Mouse (Mus musculus): ENCODE results near the gene Rps6kb2. TPM values are rescaled to one million over a fixed set of nuclear protein-coding genes. Genes with fewer than 3 reads are reported as not detected.

Rps6kb2 gene
- polyA plus RNA-seq, 1 experiment from 2014 or later = 63.3 TPM

GRCm38 (mm10) chr19:4118350-4118749, 44.8 kb downstream of the Rps6kb2 start:
- no peak overlapping the region for H3K4me2 ChIP-seq (replicated peaks)
- WGBS = 96% methylated on average over 2 of the region's 2 CpGs
- peaks cover 42% of the 10 kb centered on the region for H3K36me3 ChIP-seq
- no peaks in the 10 kb centered on the region for H3K9me3 ChIP-seq
- no peak overlapping the region for H3K27ac ChIP-seq (replicated peaks)
- ATAC-seq (ENCODE audit: low FRiP score, low read depth) = no peak
- H3K27me3 ChIP-seq = peaks cover 6% of the 10 kb centered on the region
- no peak overlapping the region for H3K4me3 ChIP-seq
- H3K4me1 ChIP-seq = peaks cover 10% of the 10 kb centered on the region
- H3K9ac ChIP-seq (replicated peaks) = no peak overlapping the region

GRCm38 (mm10) chr19:4117006-4117405, 46.1 kb downstream of the Rps6kb2 start:
- H3K27me3 ChIP-seq = peaks cover 6% of the 10 kb centered on the region
- no peaks in the 10 kb centered on the region for H3K9me3 ChIP-seq
- H3K4me1 ChIP-seq = peaks cover 10% of the 10 kb centered on the region
- no peak overlapping the region for H3K4me2 ChIP-seq (replicated peaks)
- no peak overlapping the region for H3K4me3 ChIP-seq
- peaks cover 55% of the 10 kb centered on the region for H3K36me3 ChIP-seq
- no peak overlapping the region for H3K9ac ChIP-seq (replicated peaks)
- no peak overlapping the region for H3K27ac ChIP-seq (replicated peaks)
- WGBS = 93% methylated on average over 7 of the region's 7 CpGs
- no peak for ATAC-seq (ENCODE audit: low FRiP score, low read depth)

GRCm38 (mm10) chr19:4115816-4116215, 47.3 kb downstream of the Rps6kb2 start:
- ATAC-seq (ENCODE audit: low FRiP score, low read depth) = no peak
- peaks cover 62% of the 10 kb centered on the region for H3K36me3 ChIP-seq
- H3K4me3 ChIP-seq = no peak overlapping the region
- no peak overlapping the region for H3K9ac ChIP-seq (replicated peaks)
- no peak overlapping the region for H3K4me2 ChIP-seq (replicated peaks)
- WGBS = 82% methylated on average over 11 of the region's 11 CpGs
- H3K4me1 ChIP-seq = peaks cover 8% of the 10 kb centered on the region
- no peak overlapping the region for H3K27ac ChIP-seq (replicated peaks)
- H3K27me3 ChIP-seq = peaks cover 6% of the 10 kb centered on the region
- H3K9me3 ChIP-seq = no peaks in the 10 kb centered on the region

DNA sequence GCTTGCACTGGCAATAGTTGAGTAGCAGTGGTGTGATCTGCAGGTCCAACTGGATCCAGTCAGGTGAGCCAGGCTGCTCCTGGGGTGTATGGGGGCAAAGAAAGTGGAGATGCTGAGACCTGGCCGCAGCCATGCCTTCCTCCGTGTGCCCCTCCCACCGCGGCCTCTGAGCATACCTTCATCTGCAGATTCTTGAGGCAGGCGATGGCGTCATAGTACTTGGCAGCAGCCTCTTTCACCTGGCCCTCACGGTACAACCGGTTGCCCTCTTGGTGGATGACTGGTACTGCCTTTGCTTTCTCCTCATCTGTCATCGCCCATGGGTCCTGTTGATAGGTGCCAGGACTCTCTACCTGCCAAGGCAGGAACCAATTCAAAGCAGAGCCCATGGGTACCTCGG, 48.0 kb downstream of the Rps6kb2 start:
- H3K36me3 ChIP-seq = peaks cover 62% of the 10 kb centered on the region
- H3K27ac ChIP-seq (replicated peaks) = no peak overlapping the region
- H3K27me3 ChIP-seq = peaks cover 2% of the 10 kb centered on the region
- 93% methylated on average over 10 of the region's 10 CpGs for WGBS
- no peak overlapping the region for H3K4me3 ChIP-seq
- no peak overlapping the region for H3K4me2 ChIP-seq (replicated peaks)
- H3K4me1 ChIP-seq = peaks cover under 1% of the 10 kb centered on the region; the same call in 1 of the 2 replicates
- no peak overlapping the region for H3K9ac ChIP-seq (replicated peaks)
- H3K9me3 ChIP-seq = no peaks in the 10 kb centered on the region
- ATAC-seq (ENCODE audit: low FRiP score, low read depth) = no peak

- H3K4me3 ChIP-seq = no peak overlapping the region
- WGBS = 92% methylated on average over 10 of the region's 10 CpGs
- no peaks in the 10 kb centered on the region for H3K9me3 ChIP-seq
- no peaks in the 10 kb centered on the region for H3K27me3 ChIP-seq
- no peak overlapping the region for H3K4me2 ChIP-seq (replicated peaks)
- peaks cover 62% of the 10 kb centered on the region for H3K36me3 ChIP-seq
- no peak overlapping the region for H3K27ac ChIP-seq (replicated peaks)
- no peaks in the 10 kb centered on the region for H3K4me1 ChIP-seq
- no peak for ATAC-seq (ENCODE audit: low FRiP score, low read depth)
- no peak overlapping the region for H3K9ac ChIP-seq (replicated peaks)
Measured at GRCm38 (mm10) chr19:4114551-4114950, 48.6 kb downstream of the Rps6kb2 start.

- no peak for ATAC-seq (ENCODE audit: low FRiP score, low read depth)
- Histone ChIP-seq H3K4me2 (replicated peaks) (no peak overlapping the region), H3K36me3 (peaks cover 62% of the 10 kb centered on the region), H3K9me3 (no peaks in the 10 kb centered on the region), H3K27ac (replicated peaks) (no peak overlapping the region), H3K4me1 (no peaks in the 10 kb centered on the region), H3K9ac (replicated peaks) (no peak overlapping the region), H3K27me3 (no peaks in the 10 kb centered on the region), H3K4me3 (no peak overlapping the region)
- WGBS = 68% methylated on average over 5 of the region's 5 CpGs
Measured at GRCm38 (mm10) chr19:4113806-4114230, 49.3 kb downstream of the Rps6kb2 start.

DNA sequence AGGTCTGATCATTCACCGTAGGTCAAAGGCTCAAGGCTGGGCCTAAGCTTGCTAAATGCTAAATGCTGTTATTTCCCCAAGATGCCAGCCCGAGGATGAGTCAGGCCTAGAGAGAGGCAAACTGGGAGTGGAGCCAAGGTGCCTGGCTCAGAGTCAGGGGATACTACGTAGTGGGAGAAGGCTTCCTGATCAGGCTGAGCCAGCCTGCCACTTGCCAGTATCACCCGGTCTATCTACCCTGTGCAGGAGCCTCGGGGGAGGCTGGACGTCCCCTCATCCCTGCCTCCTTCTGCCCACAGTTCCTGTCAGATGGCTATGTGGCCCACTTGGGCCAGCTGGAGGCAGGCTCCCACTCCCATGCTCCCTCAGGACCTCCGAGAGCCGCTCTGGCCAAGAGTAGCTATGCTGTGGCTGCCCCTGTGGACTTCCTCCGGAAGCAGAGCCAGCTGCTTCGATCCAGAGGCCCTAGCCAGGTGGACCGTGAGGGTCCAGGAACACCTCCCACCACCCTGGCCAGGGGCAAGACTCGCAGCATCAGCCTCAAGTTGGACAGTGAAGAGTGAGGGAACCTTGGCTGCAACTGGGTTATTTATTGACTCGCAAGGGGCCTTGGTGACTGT, 49.9 kb downstream of the Rps6kb2 start:
- no peak for ATAC-seq (ENCODE audit: low FRiP score, low read depth)
- H3K4me3 ChIP-seq = no peak overlapping the region
- H3K4me2 ChIP-seq (replicated peaks) = no peak overlapping the region
- H3K4me1 ChIP-seq = no peaks in the 10 kb centered on the region
- H3K9me3 ChIP-seq = no peaks in the 10 kb centered on the region
- WGBS = 80% methylated on average over 13 of the region's 13 CpGs
- H3K9ac ChIP-seq (replicated peaks) = no peak overlapping the region
- no peaks in the 10 kb centered on the region for H3K27me3 ChIP-seq
- no peak overlapping the region for H3K27ac ChIP-seq (replicated peaks)
- H3K36me3 ChIP-seq = peaks cover 65% of the 10 kb centered on the region

- Histone ChIP-seq H3K4me3 (no peak overlapping the region), H3K9me3 (no peaks in the 10 kb centered on the region), H3K27ac (replicated peaks) (no peak overlapping the region), H3K9ac (replicated peaks) (no peak overlapping the region), H3K27me3 (no peaks in the 10 kb centered on the region), H3K4me1 (no peaks in the 10 kb centered on the region), H3K4me2 (replicated peaks) (no peak overlapping the region), H3K36me3 (peaks cover 62% of the 10 kb centered on the region)
- 96% methylated on average over 26 of the region's 26 CpGs for WGBS
- ATAC-seq (ENCODE audit: low FRiP score, low read depth) = no peak
Measured at GRCm38 (mm10) chr19:4112063-4112960, 50.8 kb downstream of the Rps6kb2 start.

DNA sequence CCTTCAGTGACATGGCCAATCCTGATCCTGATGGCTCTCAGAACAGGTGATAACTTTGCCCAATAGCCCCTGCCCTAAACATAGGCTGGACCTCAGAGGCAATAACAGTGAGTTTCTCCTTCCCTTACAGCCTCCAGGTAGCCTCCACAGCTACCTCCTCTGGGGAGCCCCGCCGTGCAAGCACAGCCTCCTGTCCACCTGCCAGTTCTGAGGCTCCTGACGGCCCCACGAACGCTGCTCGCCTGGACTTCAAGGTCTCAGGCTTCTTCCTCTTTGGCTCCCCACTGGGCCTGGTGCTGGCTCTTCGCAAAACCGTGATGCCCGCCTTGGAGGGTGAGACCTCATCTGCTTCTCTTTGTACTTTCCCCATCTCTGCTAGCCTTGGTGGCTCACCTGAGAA, 54.6 kb downstream of the Rps6kb2 start:
- Histone ChIP-seq H3K9me3 (no peaks in the 10 kb centered on the region), H3K4me2 (replicated peaks) (no peak overlapping the region), H3K4me3 (no peak overlapping the region), H3K27ac (replicated peaks) (no peak overlapping the region), H3K4me1 (no peaks in the 10 kb centered on the region), H3K27me3 (peaks cover 3% of the 10 kb centered on the region; the same call in 1 of the 2 replicates), H3K36me3 (peaks cover 34% of the 10 kb centered on the region), H3K9ac (replicated peaks) (no peak overlapping the region)
- WGBS = 85% methylated on average over 9 of the region's 9 CpGs
- no peak for ATAC-seq (ENCODE audit: low FRiP score, low read depth)

DNA sequence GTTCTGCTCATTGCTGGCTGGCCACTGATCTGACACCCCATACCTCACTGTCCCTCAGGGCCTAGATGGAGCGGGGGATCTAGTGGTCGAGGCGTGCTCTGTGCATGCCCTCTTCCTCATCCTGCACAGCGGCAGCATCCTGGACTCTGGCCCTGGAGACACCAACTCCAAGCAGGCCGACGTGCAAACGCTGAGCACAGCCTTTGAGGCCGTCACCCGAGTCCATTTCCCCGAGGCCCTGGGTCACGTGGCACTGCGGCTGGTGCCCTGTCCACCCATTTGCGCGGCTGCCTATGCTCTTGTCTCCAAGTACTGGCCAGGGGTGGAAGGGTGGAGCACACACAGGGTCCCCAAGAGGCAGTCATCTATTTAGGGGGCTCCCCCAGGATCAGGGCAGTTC, 56.5 kb downstream of the Rps6kb2 start:
- H3K36me3 ChIP-seq = peaks cover 16% of the 10 kb centered on the region; the same call in 1 of the 2 replicates
- H3K9me3 ChIP-seq = no peaks in the 10 kb centered on the region
- H3K4me3 ChIP-seq = no peak overlapping the region
- no peak overlapping the region for H3K9ac ChIP-seq (replicated peaks)
- no peak overlapping the region for H3K4me2 ChIP-seq (replicated peaks)
- ATAC-seq (ENCODE audit: low FRiP score, low read depth) = no peak
- H3K27ac ChIP-seq (replicated peaks) = no peak overlapping the region
- WGBS = 92% methylated on average over 14 of the region's 14 CpGs
- H3K27me3 ChIP-seq = peaks cover 21% of the 10 kb centered on the region
- H3K4me1 ChIP-seq = peaks cover 3% of the 10 kb centered on the region; the same call in 1 of the 2 replicates

- Histone ChIP-seq H3K9ac (replicated peaks) (no peak overlapping the region), H3K4me2 (replicated peaks) (no peak overlapping the region), H3K9me3 (no peaks in the 10 kb centered on the region), H3K27ac (replicated peaks) (no peak overlapping the region), H3K4me3 (no peak overlapping the region), H3K4me1 (peaks cover 22% of the 10 kb centered on the region), H3K27me3 (peaks cover 41% of the 10 kb centered on the region), H3K36me3 (peaks cover 13% of the 10 kb centered on the region; the same call in 1 of the 2 replicates)
- 90% methylated on average over 16 of the region's 16 CpGs for WGBS
- no peak for ATAC-seq (ENCODE audit: low FRiP score, low read depth)
Measured at GRCm38 (mm10) chr19:4104675-4105194, 58.4 kb downstream of the Rps6kb2 start.

All from midbrain, embryonic 12.5 days (tissue).